Mouse (Mus musculus) duodenum, adult 2 months (tissue): Measurements from ENCODE around the gene Luc7l3. TPM values are rescaled to one million over a fixed set of nuclear protein-coding genes. Genes with fewer than 3 reads are reported as not detected.

Source experiments
- polyA plus RNA-seq: library from polyadenylated mRNA; depleted of rRNA; stranded (reverse); fragments of >200 nt; gene quantifications from 2 replicates; pipeline ENCODE4 v1.2.3, GENCODE M21; 2012; ENCODE audit warnings: low replicate concordance; rRNA removed

Gene Luc7l3
- 0.92 and 1.6 TPM in 2 replicates for polyA plus RNA-seq

DNA sequence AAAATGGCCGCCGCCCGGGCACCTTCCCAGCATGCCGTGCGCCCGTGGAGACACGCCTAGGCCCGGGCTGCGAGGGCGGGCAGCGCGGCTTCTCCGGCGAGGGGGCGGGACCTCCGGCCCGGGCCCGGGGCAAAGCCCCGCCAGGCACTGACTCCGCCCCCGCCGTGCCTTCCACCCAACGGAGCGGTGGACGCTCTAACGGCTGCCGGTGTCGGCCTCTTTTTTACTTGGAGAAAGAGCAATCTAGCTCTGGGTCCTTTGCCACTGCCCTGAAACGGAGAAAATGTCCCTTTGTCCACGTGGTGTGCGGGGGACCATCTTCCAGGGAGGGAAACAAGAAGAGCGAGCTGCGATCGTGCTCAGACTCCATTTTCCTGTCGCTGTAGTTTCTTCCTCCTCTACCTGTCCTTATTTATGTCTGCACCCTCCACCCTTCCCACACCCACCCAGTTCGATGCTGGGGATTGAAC is at the start of gene Luc7l3:
TSS of gene Luc7l3 (minus strand) at position 58 of the 470 bp plus-strand sequence.

DNA sequence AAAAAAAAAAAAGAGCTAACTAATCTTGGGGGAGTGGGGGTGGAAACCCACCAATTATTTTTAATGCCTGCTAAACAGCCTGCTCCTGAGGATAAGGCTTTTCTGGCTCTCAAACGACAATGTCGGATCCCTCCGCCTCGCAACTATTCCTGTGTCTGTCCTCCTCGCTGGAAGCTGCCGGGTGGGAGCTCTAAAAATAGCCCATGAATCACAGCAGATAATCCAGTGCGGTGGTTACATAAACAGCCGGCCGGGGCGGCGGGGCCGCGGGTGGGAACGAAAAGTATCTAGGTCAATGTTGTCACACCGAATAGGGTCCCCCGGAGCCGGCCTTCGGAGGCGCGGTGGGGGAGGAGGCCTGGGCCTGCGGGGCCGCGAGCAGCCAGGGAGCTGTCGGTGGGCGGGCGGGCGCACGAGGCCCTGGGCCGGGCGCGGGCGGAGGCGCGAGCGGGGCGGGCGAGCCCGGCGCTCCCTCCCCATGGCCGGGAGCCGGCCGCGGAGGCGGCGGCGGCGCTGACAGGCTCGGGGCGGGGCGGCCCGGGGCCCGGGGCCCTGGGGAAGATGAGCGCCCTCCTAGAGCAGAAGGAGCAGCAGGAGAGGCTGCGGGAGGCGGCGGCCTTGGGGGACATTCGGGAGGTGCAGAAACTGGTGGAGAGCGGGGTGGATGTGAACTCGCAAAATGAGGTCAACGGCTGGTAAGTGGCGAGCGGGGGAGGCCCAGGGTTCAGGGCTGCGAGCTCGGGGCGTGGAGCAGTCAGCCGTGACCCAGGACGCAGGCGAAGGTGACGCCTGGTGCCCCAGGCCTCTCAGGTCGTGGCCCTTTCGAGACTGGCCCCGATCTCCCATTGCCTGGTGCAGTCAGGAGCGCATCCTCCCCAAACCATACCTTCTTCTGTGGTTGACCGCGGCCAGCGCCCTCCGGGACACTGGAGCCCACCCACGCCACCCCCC is 6.2 kb upstream of the Luc7l3 start, which contains the start of gene Ankrd40:
TSS of gene Ankrd40 (plus strand) at position 309 of the 951 bp plus-strand sequence.

DNA sequence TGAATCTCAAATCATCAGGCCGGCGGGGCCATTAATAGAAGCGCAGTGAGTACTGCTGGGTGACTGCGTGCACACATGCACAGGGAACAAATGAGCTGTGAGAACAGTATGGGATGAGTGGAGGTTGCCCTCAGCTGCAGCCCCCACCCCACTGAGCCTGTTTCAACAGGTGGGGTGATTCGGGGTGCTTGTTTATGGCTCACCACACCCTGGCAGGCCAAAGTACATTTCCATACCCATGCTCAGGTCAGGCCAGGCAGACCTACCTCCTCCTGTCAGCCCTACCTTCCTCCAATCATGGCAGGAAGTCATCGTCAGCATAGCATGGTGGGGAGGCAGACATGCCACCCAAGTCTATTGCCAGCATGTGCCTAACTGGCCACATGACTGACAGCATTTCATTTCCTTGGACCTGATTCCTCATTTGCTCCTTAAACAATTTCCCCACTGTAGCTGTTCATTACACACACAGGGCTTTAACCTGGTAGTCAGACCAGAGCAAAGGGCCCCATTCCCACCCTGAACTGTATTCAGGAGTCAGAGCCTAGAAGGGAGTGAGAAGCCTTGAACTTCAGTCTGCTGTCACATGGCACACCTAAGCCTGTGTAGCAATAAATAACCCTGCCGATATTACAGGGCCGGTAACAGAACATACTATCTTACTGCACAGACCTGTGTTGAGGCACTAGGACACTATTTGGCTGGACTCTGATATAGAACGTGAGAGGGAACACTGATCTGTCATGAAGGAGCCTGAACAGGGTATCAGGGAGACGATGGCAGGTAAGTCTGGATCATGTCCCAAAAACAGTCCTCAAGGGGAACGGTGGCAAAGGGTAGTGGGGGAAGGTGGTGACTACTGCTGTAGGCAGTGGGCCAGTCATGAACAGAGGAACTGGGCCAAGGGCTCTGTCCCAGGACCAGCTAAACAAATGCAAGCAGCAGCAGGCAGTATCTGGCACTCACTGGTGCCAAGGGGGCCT is 40.3 kb downstream of the Luc7l3 start, which contains the start of gene Gm21885:
TSS of gene Gm21885 (plus strand) at position 675 of the 983 bp plus-strand sequence.

DNA sequence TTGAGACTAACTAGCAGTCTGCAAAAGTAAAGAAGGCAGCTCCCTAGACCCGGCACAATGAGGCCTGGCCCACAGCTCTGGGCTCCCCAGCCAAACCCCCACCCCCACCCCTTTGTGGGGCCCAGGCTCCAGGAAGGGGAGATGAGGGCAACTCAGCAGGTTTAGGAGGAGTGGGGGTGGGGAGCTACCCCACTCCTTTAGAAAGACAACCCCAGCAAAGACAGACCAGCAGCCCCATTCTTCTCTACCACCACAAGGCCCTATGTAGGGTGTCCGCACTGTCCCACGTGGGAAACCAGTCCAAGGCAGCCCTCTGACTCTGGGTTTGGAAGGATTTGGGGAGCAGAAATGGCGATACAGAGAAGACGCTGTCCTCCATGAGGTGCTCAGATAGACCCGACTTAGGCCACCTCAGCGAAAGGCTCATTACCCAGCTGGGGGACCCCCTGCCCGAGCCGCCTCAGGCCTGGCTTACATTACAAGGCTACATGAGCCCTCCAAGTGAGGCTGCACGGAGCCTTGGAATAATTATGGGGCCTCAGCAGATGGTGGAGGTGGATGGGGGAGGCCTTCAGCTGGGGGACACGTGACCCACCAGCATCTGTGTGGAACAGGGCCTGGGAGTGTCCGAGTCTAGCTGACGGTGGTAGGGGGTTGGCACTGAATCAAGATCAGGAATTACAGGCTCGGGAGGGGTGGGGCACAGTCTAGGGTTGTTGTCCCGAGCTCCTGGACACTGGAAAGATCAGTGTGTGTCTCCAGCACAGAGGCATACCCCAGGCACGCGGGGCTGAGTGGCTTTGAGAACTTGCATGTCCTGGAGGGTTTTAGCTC is 75.6 kb downstream of the Luc7l3 start, which contains the start of gene Wfikkn2:
TSS of gene Wfikkn2 (minus strand) at position 51 of the 834 bp plus-strand sequence.

Other genes starting within 250 kb of the Luc7l3 start
- 136 and 216 TPM in 2 replicates for gene Tob1, start 110.5 kb downstream of the Luc7l3 start, polyA plus RNA-seq
- gene Wfikkn2, start 76.0 kb downstream of the Luc7l3 start, polyA plus RNA-seq: 0.59 and 0.75 TPM in 2 replicates
- 0.74 and 2.4 TPM in 2 replicates for gene Gm21885, start 40.1 kb downstream of the Luc7l3 start, polyA plus RNA-seq
- gene Ankrd40, start 6.0 kb upstream of the Luc7l3 start, polyA plus RNA-seq: 68.4 and 74.6 TPM in 2 replicates
- gene Abcc3, start 71.0 kb upstream of the Luc7l3 start, polyA plus RNA-seq: 70.3 and 173 TPM in 2 replicates
- gene Cacna1g, start 152.2 kb upstream of the Luc7l3 start, polyA plus RNA-seq: 7.5 and 15.5 TPM in 2 replicates
- gene Spata20, start 164.2 kb upstream of the Luc7l3 start, polyA plus RNA-seq: 0.08 TPM in 1 of 2 replicates, not detected in the other
- gene Epn3, start 178.0 kb upstream of the Luc7l3 start, polyA plus RNA-seq: 4.1 and 10.7 TPM in 2 replicates
- 1.9 and 2.7 TPM in 2 replicates for gene Mycbpap, start 199.8 kb upstream of the Luc7l3 start, polyA plus RNA-seq
- gene Rsad1, start 227.3 kb upstream of the Luc7l3 start, polyA plus RNA-seq: 4.8 and 7.6 TPM in 2 replicates
- gene Chad, start 243.1 kb upstream of the Luc7l3 start, polyA plus RNA-seq: 1.3 and 66.7 TPM in 2 replicates